Mouse (Mus musculus): Measurements from ENCODE around the gene Vps11.

- TF ChIP-seq CTCF (conservative IDR thresholded peaks at IDR 0.05; ENCODE audit: insufficient read depth, insufficient read length, low read depth, low read length) (no peak), POLR2A (IDR thresholded peaks at IDR 0.05; ENCODE audit: low read depth, low read length) (no peak)
Observed at GRCm38 (mm10) chr9:44311136-44312134, 50.0 kb downstream of the Vps11 start.

Measured in kidney, adult 2 months (tissue).